Mouse (Mus musculus) stomach, embryonic 14.5 days (tissue): ENCODE results near the gene Fam43a. TPM values are rescaled to one million over a fixed set of nuclear protein-coding genes. Genes with fewer than 3 reads are reported as not detected.

Experiments used
- ATAC-seq: fragments of 200-750 bp; cut with Nextera tagmentation; 2 replicates; pipeline ENCODE4 v1.8.0; 2017; ENCODE audit warnings: low read depth, moderate TSS enrichment; ENCODE audit not compliant: insufficient number of reproducible peaks, insufficient read depth, low FRiP score
- H3K27ac ChIP-seq: fragments of 300-500 bp; sonication (generic); 2 replicates; pipeline ENCODE4 v1.5.1; 2014; ENCODE audit warnings: mild to moderate bottlenecking, low read length, moderate library complexity, mixed read lengths
- H3K27me3 ChIP-seq: fragments of 300-500 bp; sonication (generic); 2 replicates; pipeline ENCODE4 v1.6.1; 2014; ENCODE audit warnings: low read length, control low read depth, mixed read lengths; ENCODE audit not compliant: control insufficient read depth, insufficient read depth
- H3K36me3 ChIP-seq: fragments of 300-500 bp; sonication (generic); 2 replicates; pipeline ENCODE4 v1.6.1; 2014; ENCODE audit warnings: mild to moderate bottlenecking, control low read depth, low read length, moderate library complexity, mixed read lengths; ENCODE audit not compliant: control insufficient read depth, insufficient read depth
- H3K4me1 ChIP-seq: fragments of 300-500 bp; sonication (generic); 2 replicates; pipeline ENCODE4 v1.6.1; 2014; ENCODE audit warnings: low read length, control low read depth, mixed read lengths; ENCODE audit not compliant: control insufficient read depth, insufficient read depth
- H3K4me2 ChIP-seq: fragments of 300-500 bp; sonication (generic); replicated peaks from 2 replicates; pipeline ENCODE4 v1.6.1; 2014; ENCODE audit warnings: low read depth, low read length, control low read depth
- H3K4me3 ChIP-seq: fragments of 300-500 bp; sonication (generic); 2 replicates; pipeline ENCODE4 v1.5.1; 2014; ENCODE audit warnings: low read depth, low read length, control low read depth
- H3K9ac ChIP-seq: fragments of 300-500 bp; sonication (generic); replicated peaks from 2 replicates; pipeline ENCODE4 v1.6.1; 2014; ENCODE audit warnings: low read depth, mild to moderate bottlenecking, control low read depth, low read length, moderate library complexity, mixed read lengths
- H3K9me3 ChIP-seq: fragments of 300-500 bp; sonication (generic); 2 replicates; pipeline ENCODE4 v1.6.1; 2016; ENCODE audit warnings: low read depth, low read length, control low read depth; ENCODE audit not compliant: control insufficient read depth
- WGBS: fragments of 180-500 bp; shearing (Covaris S2); extraction: QIAGEN DNeasy Blood & Tissue Kit; methylation state at CpG from one replicate; pipeline ENCODE4 v1.1.7; 2014; 5-methylcytosine and 5-hydroxymethylcytosine counted together
- polyA plus RNA-seq: library from polyadenylated mRNA; unstranded; fragments of >200 nt; fragmentation: Nextera tagmentation; extraction: Ambion mirVana; gene quantifications from 2 replicates; pipeline ENCODE4 v1.2.1, GENCODE M21; 2014

Fam43a gene
- polyA plus RNA-seq, 1 experiment from 2014 or later: 11.3 TPM

GRCm38 (mm10) chr16:30587494-30588327 lies 11.8 kb upstream of the Fam43a start, which contains the start of gene Lsg1:
Gene Lsg1 (minus strand): TSS chr16:30587592.
- no peaks in the 10 kb centered on the region; the same call in 1 of the 2 replicates for H3K4me1 ChIP-seq
- H3K4me3 ChIP-seq: peak within 1 kb of the TSS; percentile 65
- H3K4me2 ChIP-seq: peak within 1 kb of the TSS; percentile 66
- whole genome bisulfite sequencing: 3% methylated on average over 35 of the region's 35 CpGs
- H3K9me3 ChIP-seq: no peaks in the 10 kb centered on the region
- peak; percentile 94 for ATAC-seq
- H3K27me3 ChIP-seq: no peaks in the 10 kb centered on the region
- H3K9ac ChIP-seq: peak within 1 kb of the TSS; percentile 66
- peaks cover 19% of the 10 kb centered on the region for H3K36me3 ChIP-seq
- H3K27ac ChIP-seq: peak within 1 kb of the TSS; percentile 69; the same call in 1 of the 2 replicates

GRCm38 (mm10) chr16:30590264-30591209 lies 9.0 kb upstream of the Fam43a start:
- Histone ChIP-seq H3K27ac (no peak overlapping the region), H3K27me3 (no peaks in the 10 kb centered on the region), H3K36me3 (no peaks in the 10 kb centered on the region), H3K4me1 (no peaks in the 10 kb centered on the region; the same call in 1 of the 2 replicates), H3K9ac (no peak overlapping the region), H3K9me3 (no peaks in the 10 kb centered on the region), H3K4me3 (no peak overlapping the region), H3K4me2 (no peak overlapping the region)
- WGBS: 28% methylated on average over 7 of the region's 7 CpGs
- ATAC-seq: no peak

GRCm38 (mm10) chr16:30591990-30592389 lies 7.5 kb upstream of the Fam43a start:
- no peak overlapping the region for H3K4me2 ChIP-seq
- no peaks in the 10 kb centered on the region for H3K36me3 ChIP-seq
- 41% methylated on average over 3 of the region's 3 CpGs for WGBS
- no peaks in the 10 kb centered on the region for H3K27me3 ChIP-seq
- H3K4me1 ChIP-seq: no peaks in the 10 kb centered on the region; the same call in 1 of the 2 replicates
- H3K9me3 ChIP-seq: no peaks in the 10 kb centered on the region
- no peak for ATAC-seq
- no peak overlapping the region for H3K9ac ChIP-seq
- no peak overlapping the region for H3K4me3 ChIP-seq
- H3K27ac ChIP-seq: no peak overlapping the region

GRCm38 (mm10) chr16:30595356-30595755 lies 4.2 kb upstream of the Fam43a start:
- no peak for ATAC-seq

GRCm38 (mm10) chr16:30595835-30596557 lies 3.5 kb upstream of the Fam43a start:
- H3K27ac ChIP-seq: no peak overlapping the region

More at GRCm38 (mm10) chr16:30595356-30595755, 4.2 kb upstream of the Fam43a start:
- H3K4me2 ChIP-seq: no peak overlapping the region
- H3K9ac ChIP-seq: no peak overlapping the region
- H3K4me3 ChIP-seq: no peak overlapping the region
- H3K4me1 ChIP-seq: peaks cover 5% of the 10 kb centered on the region; the same call in 1 of the 2 replicates
- H3K27ac ChIP-seq: no peak overlapping the region
- H3K36me3 ChIP-seq: no peaks in the 10 kb centered on the region
- no peaks in the 10 kb centered on the region for H3K9me3 ChIP-seq
- WGBS: 55% methylated on average over 3 of the region's 3 CpGs
- H3K27me3 ChIP-seq: no peaks in the 10 kb centered on the region

GRCm38 (mm10) chr16:30596959-30597681 lies 2.4 kb upstream of the Fam43a start:
- H3K36me3 ChIP-seq: no peaks in the 10 kb centered on the region
- H3K9me3 ChIP-seq: no peaks in the 10 kb centered on the region
- ATAC-seq: no peak
- no peak overlapping the region for H3K27ac ChIP-seq
- no peak overlapping the region for H3K4me3 ChIP-seq
- peak overlapping the region; percentile 42 for H3K4me2 ChIP-seq
- H3K4me1 ChIP-seq: peaks cover 18% of the 10 kb centered on the region
- 11% methylated on average over 16 of the region's 16 CpGs for WGBS
- H3K27me3 ChIP-seq: no peaks in the 10 kb centered on the region
- H3K9ac ChIP-seq: no peak overlapping the region

More at GRCm38 (mm10) chr16:30595835-30596557, 3.5 kb upstream of the Fam43a start:
- Histone ChIP-seq H3K4me3 (no peak overlapping the region), H3K4me1 (peaks cover 7% of the 10 kb centered on the region), H3K9ac (no peak overlapping the region), H3K9me3 (no peaks in the 10 kb centered on the region), H3K4me2 (no peak overlapping the region), H3K36me3 (no peaks in the 10 kb centered on the region), H3K27me3 (no peaks in the 10 kb centered on the region)
- ATAC-seq: no peak
- WGBS: 57% methylated on average over 14 of the region's 14 CpGs

- peak overlapping the region; percentile 65 for H3K4me3 ChIP-seq
- ATAC-seq: no peak
- WGBS: under 1% methylated on average over 53 of the region's 53 CpGs
- H3K4me1 ChIP-seq: peaks cover 37% of the 10 kb centered on the region
- H3K27me3 ChIP-seq: no peaks in the 10 kb centered on the region
- H3K9ac ChIP-seq: peak overlapping the region; percentile 66
- no peaks in the 10 kb centered on the region for H3K36me3 ChIP-seq
- H3K27ac ChIP-seq: peak overlapping the region; percentile 80
- H3K4me2 ChIP-seq: peak overlapping the region; percentile 95
- H3K9me3 ChIP-seq: no peaks in the 10 kb centered on the region
Observed at GRCm38 (mm10) chr16:30600431-30601045, 1.0 kb downstream of the Fam43a start.
